Mouse (Mus musculus) cerebral cortex, adult 2 months (tissue): Measurements from ENCODE around the gene Dnlz.

Experiments used
- WGBS: fragments of 180-500 bp; shearing (Covaris S2); methylation state at CpG from one replicate; pipeline ENCODE4 v1.1.7; 2018; 5-methylcytosine and 5-hydroxymethylcytosine counted together

The Dnlz gene

GRCm38 (mm10) chr2:26299336-26299735, 52.6 kb downstream of the Dnlz start:
- WGBS: 52% methylated on average over 7 of the region's 7 CpGs

DNA sequence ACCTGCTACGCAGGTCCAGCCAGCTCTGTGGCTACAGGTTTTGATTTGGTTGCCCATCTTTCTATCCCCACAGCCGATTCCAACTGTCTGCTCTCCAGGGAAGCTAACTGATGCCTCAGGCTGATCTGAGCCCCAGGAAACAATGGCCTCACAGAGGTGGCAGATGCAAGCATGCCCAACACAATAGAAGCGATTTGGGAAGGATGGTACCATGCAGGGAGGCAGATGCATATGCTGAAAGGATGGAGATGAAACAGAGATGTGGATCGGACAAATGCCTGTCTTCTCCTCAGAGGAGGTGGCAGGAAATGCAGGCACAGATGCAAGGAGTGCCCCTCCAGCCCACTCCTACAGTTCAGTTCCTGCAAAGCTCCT, 53.1 kb downstream of the Dnlz start:
- 15% methylated on average over 4 of the region's 4 CpGs for WGBS

DNA sequence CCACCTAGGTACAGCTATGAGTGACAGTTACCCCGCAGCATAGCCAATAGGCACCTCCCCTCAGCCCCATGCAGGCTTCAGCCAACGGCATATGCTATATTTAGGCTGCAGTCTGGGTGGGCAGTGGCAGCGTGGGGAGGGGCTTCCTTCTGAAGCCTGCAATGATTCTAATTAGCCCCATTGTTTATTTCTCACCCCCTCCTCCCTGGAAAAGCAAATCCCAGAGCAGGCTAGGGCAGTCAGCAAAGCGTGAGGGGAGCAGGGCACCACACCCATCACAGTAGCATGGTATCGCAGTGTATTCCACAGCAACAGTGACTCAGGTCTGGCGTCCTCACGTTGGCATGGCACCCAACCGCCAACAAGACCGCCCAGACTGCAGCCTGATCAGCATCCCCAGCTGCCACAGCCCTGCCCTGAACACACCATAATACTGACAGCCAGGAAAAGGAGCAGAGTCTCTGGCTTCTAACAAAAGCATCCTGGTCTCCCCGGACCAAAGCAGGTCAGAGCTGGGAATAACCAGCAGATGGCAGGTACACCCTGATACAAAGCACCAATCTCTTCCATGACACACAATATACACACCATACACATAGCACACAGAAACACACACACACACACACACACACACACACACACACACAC, 53.6 kb downstream of the Dnlz start:
- WGBS: 6% methylated on average over 10 of the region's 10 CpGs
